Mouse (Mus musculus): ENCODE results near the gene Ica1.
A peak's percentile ranks its signal among the peaks of the same experiment; 100 is the strongest.

Gene Ica1

DNA sequence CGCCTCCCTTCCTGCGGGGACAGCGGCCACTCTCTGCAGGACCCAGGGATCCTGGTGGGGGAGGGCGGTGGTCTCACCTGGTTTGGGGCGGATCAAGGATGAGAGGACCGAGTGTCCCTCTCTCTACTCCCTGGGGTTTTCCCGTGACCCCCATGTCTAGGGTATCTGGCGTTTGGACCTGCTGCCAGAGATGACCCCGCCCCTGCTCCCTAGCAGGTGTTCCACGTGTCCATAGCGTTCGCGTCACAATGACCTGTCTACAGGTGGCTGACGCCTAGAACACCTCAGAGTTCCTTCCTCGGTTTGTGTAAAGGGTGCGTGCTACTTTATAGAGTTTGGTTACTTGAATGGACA, at the start of gene Ica1:
TSS of gene Ica1 (minus strand) at position 193 of the 354 bp plus-strand sequence.
- DNase-seq, result no peak

- no peak for DNase-seq
Observed at GRCm38 (mm10) chr6:8819866-8820265, 41.6 kb upstream of the Ica1 start.

GRCm38 (mm10) chr6:8814332-8815002, 36.2 kb upstream of the Ica1 start:
- no peak for DNase-seq

GRCm38 (mm10) chr6:8802561-8803150, 24.4 kb upstream of the Ica1 start:
- no peak for DNase-seq

GRCm38 (mm10) chr6:8792385-8792784, 14.1 kb upstream of the Ica1 start:
- DNase-seq, result no peak

- DNase-seq, result no peak
Observed at GRCm38 (mm10) chr6:8791781-8792180, 13.5 kb upstream of the Ica1 start.

- no peak for DNase-seq
Observed at GRCm38 (mm10) chr6:8780618-8781017, 2.3 kb upstream of the Ica1 start.

- DNase-seq, result peak; percentile 86
Observed at GRCm38 (mm10) chr6:8777411-8778295, 635 bp downstream of the Ica1 start.

DNA sequence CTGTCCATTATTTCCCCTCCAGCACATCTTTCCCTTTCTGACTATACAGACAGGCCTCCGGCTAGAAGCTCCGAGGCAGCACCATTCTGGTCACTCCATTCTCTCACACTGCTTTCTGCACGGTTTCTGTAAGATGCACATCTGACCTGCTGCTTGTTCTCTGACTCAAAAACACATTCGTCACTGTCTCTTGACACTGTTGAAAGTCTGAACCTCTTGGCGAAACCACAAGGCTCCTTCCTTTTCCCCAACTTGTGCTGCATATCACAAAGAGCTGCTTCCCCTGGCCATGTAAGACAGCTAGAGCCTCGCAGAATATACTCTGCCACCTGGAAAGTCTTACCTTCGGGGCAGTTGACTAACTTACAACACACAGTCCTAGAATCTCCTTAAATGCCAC, 6.7 kb downstream of the Ica1 start:
- no peak for DNase-seq

- peak; percentile 16 for DNase-seq
Observed at GRCm38 (mm10) chr6:8770341-8770740, 7.9 kb downstream of the Ica1 start.

- no peak for DNase-seq
Observed at GRCm38 (mm10) chr6:8769803-8770202, 8.5 kb downstream of the Ica1 start.

DNA sequence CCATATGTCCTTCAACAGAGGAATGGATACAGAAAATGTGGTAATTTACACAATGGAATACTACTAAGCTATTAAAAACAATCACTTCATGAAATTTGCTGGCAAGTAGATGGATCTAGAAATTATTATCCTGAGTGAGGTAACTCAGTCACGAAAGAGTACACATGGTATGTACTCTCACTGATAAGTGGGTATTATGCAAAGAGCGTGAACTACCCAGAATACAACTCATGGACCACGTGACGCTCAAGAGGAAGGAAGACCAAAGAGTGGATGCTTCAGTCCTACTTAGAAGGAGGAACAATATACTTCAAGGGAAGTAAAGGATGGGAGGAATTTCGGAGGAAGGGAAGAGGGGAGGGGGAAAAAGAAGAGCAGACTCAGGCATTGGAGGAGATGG, 11.6 kb downstream of the Ica1 start:
- DNase-seq, result no peak

DNA sequence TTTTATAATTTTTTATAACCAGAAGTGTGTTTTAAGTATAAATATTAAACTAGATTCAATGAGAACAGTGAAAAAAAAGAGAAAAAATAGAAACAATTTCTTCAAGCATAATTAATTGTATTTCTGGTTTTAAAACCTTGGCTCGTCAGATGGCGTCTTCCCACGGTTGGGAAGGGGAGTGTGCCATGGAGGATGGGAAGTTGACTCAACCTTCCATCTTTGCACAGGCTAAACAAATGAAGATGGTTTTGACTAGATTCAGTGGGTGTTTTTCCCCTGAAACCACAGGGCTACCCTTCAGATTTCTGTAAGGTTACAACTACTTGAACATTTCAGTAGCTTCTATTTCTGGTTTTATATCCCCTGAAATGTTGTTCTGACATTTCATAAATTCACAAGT, 12.5 kb downstream of the Ica1 start:
- DNase-seq, result no peak

DNA sequence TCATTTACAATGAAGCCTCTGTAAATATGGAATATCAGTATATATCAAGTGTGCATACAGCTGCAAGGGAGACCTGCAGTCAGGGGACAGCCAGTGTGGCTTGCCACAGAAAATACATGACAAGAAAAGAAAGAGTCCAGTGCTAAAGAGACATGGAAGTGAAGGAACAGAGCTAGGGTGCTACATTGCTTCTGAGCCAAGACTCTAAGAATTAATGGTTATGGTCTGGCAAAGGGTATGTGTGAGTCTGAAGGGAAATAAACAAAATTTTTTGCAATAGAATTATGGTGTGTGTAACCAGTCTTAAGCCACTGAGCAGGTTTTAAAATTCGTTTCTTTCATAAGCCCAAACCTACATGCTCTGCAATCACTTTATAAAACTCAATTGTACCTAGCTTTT, 13.2 kb downstream of the Ica1 start:
- DNase-seq, result no peak

GRCm38 (mm10) chr6:8760708-8761294, 17.5 kb downstream of the Ica1 start:
- no peak for DNase-seq

DNA sequence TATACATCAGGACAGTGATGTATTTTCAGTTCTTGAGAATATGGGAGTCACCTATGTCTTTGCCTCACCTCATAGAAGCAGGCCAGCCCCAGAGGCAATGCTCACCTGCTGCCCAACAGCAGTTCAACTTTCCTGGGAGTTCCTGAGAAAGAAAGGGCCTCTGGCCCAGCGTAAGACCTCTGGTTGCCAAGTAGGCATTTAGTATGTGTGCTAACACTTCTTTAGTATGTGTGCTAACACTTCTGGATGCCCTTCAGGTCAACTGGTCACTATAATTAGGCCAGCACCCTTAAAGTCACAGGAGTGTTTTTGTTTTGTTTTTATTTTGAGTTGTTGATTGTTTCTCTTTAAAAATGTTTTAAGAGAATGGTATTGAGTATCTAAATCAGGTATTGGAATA, 18.4 kb downstream of the Ica1 start:
- DNase-seq, result no peak

DNA sequence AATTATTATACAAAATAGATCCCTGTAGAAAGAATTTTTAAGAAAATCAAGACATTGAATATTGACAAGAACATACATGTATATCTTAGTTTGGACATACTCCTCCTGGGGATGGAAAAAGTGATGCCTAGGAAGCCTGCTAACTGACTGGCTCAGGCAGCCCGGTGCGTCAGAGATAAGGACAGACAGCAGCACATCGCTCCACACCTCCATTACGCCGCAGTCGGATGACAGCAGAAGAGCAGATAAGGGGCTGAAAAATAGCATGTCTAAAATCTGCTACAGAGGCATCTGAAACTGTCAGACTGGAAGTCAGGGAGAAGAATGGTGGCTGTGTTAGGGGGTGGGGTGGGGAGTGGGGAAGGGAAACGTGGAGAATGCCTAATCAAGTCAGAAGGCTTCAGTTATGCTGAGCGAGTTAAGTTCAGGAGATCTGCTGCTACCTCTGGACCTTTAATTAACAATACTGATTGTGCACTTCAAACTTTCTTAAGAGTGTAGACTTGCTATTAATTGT, 22.5 kb downstream of the Ica1 start:
- DNase-seq, result no peak

DNA sequence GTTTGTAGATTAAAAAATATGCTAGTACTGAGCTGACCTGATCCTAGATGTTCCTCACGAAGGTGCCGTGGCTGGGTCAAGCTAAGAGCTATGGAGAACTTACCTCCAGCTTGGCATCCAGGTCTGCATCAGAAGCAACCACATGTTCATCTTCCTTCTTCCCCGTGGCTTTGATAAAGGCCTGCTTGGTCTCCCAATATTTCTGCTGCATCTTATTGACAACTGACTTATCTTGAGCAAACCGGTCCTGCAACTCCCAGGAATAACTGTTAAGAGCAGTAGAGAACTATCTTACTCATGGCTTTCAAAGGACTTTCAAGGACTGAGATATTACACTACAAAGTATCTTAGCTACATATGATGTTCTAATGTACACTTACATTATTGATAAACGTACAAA, 23.8 kb downstream of the Ica1 start:
- DNase-seq, result no peak

DNA sequence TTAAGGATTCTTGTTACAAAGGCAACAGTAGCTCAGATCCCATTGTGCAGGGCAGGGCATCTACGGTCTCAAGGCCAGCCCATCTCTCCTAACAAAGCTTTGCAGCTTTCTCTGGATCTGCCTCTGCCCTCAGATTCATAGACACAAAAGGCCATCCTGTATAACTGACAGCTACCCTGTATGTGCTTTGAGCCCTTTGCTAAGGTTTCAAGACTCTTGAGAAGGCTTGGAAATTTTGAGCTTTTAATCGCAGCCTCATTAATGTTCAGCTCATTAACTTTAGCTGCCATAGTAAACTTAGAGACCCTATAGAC, 24.6 kb downstream of the Ica1 start:
- no peak for DNase-seq

- DNase-seq, result no peak
Observed at GRCm38 (mm10) chr6:8752984-8753722, 25.1 kb downstream of the Ica1 start.

- no peak for DNase-seq
Observed at GRCm38 (mm10) chr6:8744886-8745285, 33.4 kb downstream of the Ica1 start.

DNA sequence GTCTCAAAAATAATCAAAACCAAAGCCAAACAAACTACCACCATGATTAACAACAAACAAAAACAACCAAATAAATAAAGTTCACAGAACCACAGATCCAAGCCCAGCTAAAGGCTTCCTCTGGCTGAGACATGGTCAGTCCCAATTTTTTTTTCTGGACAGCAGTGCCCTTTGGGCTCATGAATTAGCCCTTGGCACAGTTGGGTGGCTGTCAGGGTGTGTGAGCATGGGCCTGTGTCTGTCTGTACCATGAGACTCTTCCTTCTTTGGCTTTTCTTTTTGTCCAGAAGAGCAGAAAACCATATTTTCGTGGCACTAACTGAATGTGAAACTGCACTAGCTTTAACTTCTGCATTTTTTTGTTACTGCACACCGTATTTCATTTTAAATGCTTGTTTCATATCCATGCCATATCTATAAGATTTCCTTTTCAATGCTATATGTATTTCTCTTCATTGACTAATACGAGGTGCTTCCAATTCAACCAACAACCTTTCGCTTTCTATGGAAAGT, 34.0 kb downstream of the Ica1 start:
- DNase-seq, result no peak

DNA sequence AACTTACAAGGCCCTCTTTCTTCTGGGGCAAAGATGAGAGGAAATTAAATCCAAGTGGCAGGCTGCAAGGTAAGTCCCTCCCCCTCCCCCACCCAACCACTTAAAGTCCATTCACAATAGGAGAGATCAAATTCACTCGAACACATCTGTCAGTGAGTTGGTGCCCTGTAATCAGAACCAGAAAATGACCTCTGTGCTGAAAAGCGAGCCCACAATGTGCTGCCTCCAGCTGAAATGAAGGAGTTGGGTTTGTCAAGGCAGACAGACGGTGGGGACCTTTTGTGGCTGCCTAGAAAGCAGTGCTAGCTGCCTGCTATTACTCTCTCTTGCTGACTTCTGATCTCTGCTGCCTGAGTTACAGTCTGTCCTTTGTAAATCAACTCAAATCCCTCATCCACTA, 35.8 kb downstream of the Ica1 start:
- peak; percentile 71 for DNase-seq
